Mouse (Mus musculus) neural tube, embryonic 15.5 days (tissue): ENCODE measurements around the gene Myct1. TPM values are rescaled to one million over a fixed set of nuclear protein-coding genes. Genes with fewer than 3 reads are reported as not detected.

Source experiments
- ATAC-seq: fragments of 200-750 bp; cut with Nextera tagmentation; 2 replicates; pipeline ENCODE4 v1.8.0; 2017; ENCODE audit warnings: mild to moderate bottlenecking, moderate TSS enrichment, moderate library complexity; ENCODE audit not compliant: low FRiP score
- H3K27ac ChIP-seq: fragments of 300-500 bp; sonication (generic); replicated peaks from 2 replicates; pipeline ENCODE4 v1.5.1; 2015; ENCODE audit warnings: mild to moderate bottlenecking, inconsistent platforms
- H3K27me3 ChIP-seq: fragments of 300-500 bp; sonication (generic); replicated peaks from 2 replicates; pipeline ENCODE4 v1.6.1; 2015; ENCODE audit warnings: inconsistent platforms
- H3K36me3 ChIP-seq: fragments of 300-500 bp; sonication (generic); 2 replicates; pipeline ENCODE4 v1.6.1; 2015; ENCODE audit warnings: inconsistent platforms
- H3K4me1 ChIP-seq: fragments of 300-500 bp; sonication (generic); 2 replicates; pipeline ENCODE4 v1.6.1; 2015; ENCODE audit warnings: inconsistent platforms
- H3K4me2 ChIP-seq: fragments of 300-500 bp; sonication (generic); 2 replicates; pipeline ENCODE4 v1.6.1; 2015; ENCODE audit warnings: inconsistent platforms, mild to moderate bottlenecking, moderate library complexity
- H3K4me3 ChIP-seq: fragments of 300-500 bp; sonication (generic); replicated peaks from 2 replicates; pipeline ENCODE4 v1.5.1; 2015; ENCODE audit warnings: mild to moderate bottlenecking, inconsistent platforms
- H3K9ac ChIP-seq: fragments of 300-500 bp; sonication (generic); replicated peaks from 2 replicates; pipeline ENCODE4 v1.6.1; 2015; ENCODE audit warnings: mild to moderate bottlenecking, inconsistent platforms
- H3K9me3 ChIP-seq: fragments of 300-500 bp; sonication (generic); replicated peaks from 2 replicates; pipeline ENCODE4 v1.6.1; 2016; ENCODE audit warnings: inconsistent platforms
- WGBS: fragments of 180-500 bp; shearing (Covaris S2); methylation state at CpG from one replicate; pipeline ENCODE4 v1.1.7; 2015; ENCODE audit warnings: mixed read lengths; 5-methylcytosine and 5-hydroxymethylcytosine counted together
- polyA plus RNA-seq: library from polyadenylated mRNA; unstranded; fragments of >200 nt; fragmentation: Nextera tagmentation; extraction: Ambion mirVana; gene quantifications from 2 replicates; pipeline ENCODE4 v1.2.1, GENCODE M21; 2015

Gene Myct1
- polyA plus RNA-seq, 1 experiment from 2014 or later: 1.0 TPM

GRCm38 (mm10) chr10:5626268-5626667 is 32.7 kb downstream of the Myct1 start:
- no peak for ATAC-seq
- Histone ChIP-seq H3K36me3 (no peaks in the 10 kb centered on the region), H3K27me3 (no peaks in the 10 kb centered on the region), H3K4me1 (no peaks in the 10 kb centered on the region), H3K9ac (no peak overlapping the region), H3K4me2 (no peak overlapping the region), H3K27ac (no peak overlapping the region), H3K4me3 (no peak overlapping the region), H3K9me3 (no peaks in the 10 kb centered on the region)
- 68% methylated on average over 5 of the region's 5 CpGs for WGBS

GRCm38 (mm10) chr10:5633672-5634200 is 40.2 kb downstream of the Myct1 start:
- Histone ChIP-seq H3K4me1 (no peaks in the 10 kb centered on the region), H3K36me3 (no peaks in the 10 kb centered on the region), H3K9ac (no peak overlapping the region), H3K4me2 (no peak overlapping the region), H3K9me3 (no peaks in the 10 kb centered on the region), H3K27ac (no peak overlapping the region), H3K27me3 (no peaks in the 10 kb centered on the region), H3K4me3 (no peak overlapping the region)
- WGBS: 80% methylated on average over 4 of the region's 4 CpGs
- no peak for ATAC-seq

- H3K27ac ChIP-seq: no peak overlapping the region
- peak; percentile 65 for ATAC-seq
- no peak overlapping the region for H3K4me2 ChIP-seq
- no peaks in the 10 kb centered on the region for H3K4me1 ChIP-seq
- 45% methylated on average over 1 of the region's 1 CpGs for WGBS
- no peaks in the 10 kb centered on the region for H3K36me3 ChIP-seq
- no peak overlapping the region for H3K4me3 ChIP-seq
- H3K9me3 ChIP-seq: no peaks in the 10 kb centered on the region
- no peaks in the 10 kb centered on the region for H3K27me3 ChIP-seq
- no peak overlapping the region for H3K9ac ChIP-seq
These were observed 40.8 kb downstream of the Myct1 start for GRCm38 (mm10) chr10:5634336-5634735.

GRCm38 (mm10) chr10:5637322-5637721 is 43.7 kb downstream of the Myct1 start:
- Histone ChIP-seq H3K4me1 (no peaks in the 10 kb centered on the region), H3K27ac (no peak overlapping the region), H3K27me3 (no peaks in the 10 kb centered on the region), H3K9me3 (no peaks in the 10 kb centered on the region), H3K36me3 (no peaks in the 10 kb centered on the region), H3K4me3 (no peak overlapping the region), H3K4me2 (no peak overlapping the region), H3K9ac (no peak overlapping the region)
- no peak for ATAC-seq
- 85% methylated on average over 4 of the region's 4 CpGs for WGBS

GRCm38 (mm10) chr10:5639112-5639511 is 45.5 kb downstream of the Myct1 start, which contains the start of gene Vip:
Gene Vip, plus strand, starts transcription at chr10:5639218.
- Histone ChIP-seq H3K4me1 (no peaks in the 10 kb centered on the region), H3K9ac (no peak within 1 kb of the TSS), H3K4me2 (no peak within 1 kb of the TSS), H3K27ac (no peak within 1 kb of the TSS), H3K36me3 (no peaks in the 10 kb centered on the region), H3K27me3 (no peaks in the 10 kb centered on the region), H3K9me3 (no peaks in the 10 kb centered on the region), H3K4me3 (no peak within 1 kb of the TSS)
- 33% methylated on average over 8 of the region's 8 CpGs for WGBS
- no peak for ATAC-seq

Other genes starting within 250 kb of the Myct1 start
- gene Syne1, start 42.3 kb upstream of the Myct1 start, polyA plus RNA-seq: 14.6 and 18.2 TPM in 2 replicates
- gene Vip, start 45.4 kb downstream of the Myct1 start, polyA plus RNA-seq: 0.93 and 3.0 TPM in 2 replicates
- 12.0 and 21.9 TPM in 2 replicates for gene Fbxo5, start 211.8 kb downstream of the Myct1 start, polyA plus RNA-seq
- gene Mtrf1l, start 230.1 kb downstream of the Myct1 start, polyA plus RNA-seq: 12.1 and 12.3 TPM in 2 replicates